Mouse (Mus musculus) liver, adult 2 months (tissue): ENCODE measurements around the gene Trank1.

Experiments used
- CTCF ChIP-seq: fragments of 200-500 bp; IDR thresholded peaks from 2 replicates; pipeline ENCODE4 v1.5.1; 2011; ENCODE audit warnings: low read depth, low read length, control low read depth
- POLR2A ChIP-seq: fragments of 200-500 bp; IDR thresholded peaks from 2 replicates; pipeline ENCODE4 v1.6.1; 2011; ENCODE audit warnings: low read length, control low read depth; ENCODE audit not compliant: insufficient read depth; ENCODE audit errors: extremely low read depth

GRCm38 (mm10) chr9:111382469-111382868, 70.9 kb downstream of the Trank1 start:
- TF ChIP-seq CTCF, result no peak
- no peak for TF ChIP-seq POLR2A
